Mouse (Mus musculus) layer of hippocampus, adult 8-10 months (tissue): ENCODE measurements around the gene Tor1aip1. TPM values are rescaled to one million over a fixed set of nuclear protein-coding genes. Genes with fewer than 3 reads are reported as not detected.
A peak's percentile ranks its signal among the peaks of the same experiment; 100 is the strongest.

Experiments used
- DNase-seq, 2 experiments: peaks; one replicate each; pipeline ENCODE4 v3.0.0; 2022; ENCODE audit warnings: low spot score in 2 of 2
- total RNA-seq, 4 experiments: library from RNA; stranded (reverse); gene quantifications; 2 replicates each; pipeline ENCODE4 v1.2.4; 2022

The Tor1aip1 gene
- total RNA-seq, 4 experiments from 2014 or later, result 34.9 to 40.8 (median 37.5) TPM

DNA sequence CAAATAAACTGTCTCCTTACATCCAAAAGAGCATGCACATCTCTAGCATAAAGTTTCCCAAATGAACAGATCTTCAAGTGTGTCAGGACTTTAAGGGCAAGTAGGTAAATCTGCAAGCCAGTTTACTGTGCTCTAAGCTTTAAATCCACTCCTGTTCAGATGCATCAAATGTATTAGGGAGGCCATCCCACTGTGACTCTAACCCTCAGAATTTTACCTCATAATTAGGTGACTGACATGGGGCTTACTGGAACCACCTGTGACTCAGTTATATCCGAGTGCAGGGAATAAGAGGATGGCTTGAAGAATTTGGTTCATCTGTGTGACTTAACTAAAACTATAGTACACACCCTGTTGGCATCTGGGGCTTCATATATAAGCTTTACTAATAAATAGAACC is 1.6 kb downstream of the Tor1aip1 start:
- no peak for DNase-seq

DNA sequence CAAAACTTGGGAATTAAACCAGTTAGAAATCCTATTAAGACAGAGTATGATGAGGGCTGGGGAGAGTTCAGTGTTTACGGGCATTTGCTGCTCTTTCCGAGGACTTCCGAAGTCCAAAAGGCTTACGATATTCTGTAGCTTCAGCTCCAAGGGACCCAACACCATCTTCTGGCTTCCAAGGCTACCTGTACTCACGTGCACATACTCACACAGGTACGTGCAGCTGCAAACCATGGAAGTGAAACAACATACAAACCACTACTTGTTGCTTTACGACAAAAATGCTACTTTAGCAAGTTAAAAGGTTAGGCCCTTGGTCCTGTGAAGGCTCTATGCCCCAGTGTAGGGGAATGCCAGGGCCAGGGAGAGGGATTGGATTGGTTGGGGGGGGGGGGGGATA is 2.4 kb downstream of the Tor1aip1 start:
- no peak for DNase-seq

DNA sequence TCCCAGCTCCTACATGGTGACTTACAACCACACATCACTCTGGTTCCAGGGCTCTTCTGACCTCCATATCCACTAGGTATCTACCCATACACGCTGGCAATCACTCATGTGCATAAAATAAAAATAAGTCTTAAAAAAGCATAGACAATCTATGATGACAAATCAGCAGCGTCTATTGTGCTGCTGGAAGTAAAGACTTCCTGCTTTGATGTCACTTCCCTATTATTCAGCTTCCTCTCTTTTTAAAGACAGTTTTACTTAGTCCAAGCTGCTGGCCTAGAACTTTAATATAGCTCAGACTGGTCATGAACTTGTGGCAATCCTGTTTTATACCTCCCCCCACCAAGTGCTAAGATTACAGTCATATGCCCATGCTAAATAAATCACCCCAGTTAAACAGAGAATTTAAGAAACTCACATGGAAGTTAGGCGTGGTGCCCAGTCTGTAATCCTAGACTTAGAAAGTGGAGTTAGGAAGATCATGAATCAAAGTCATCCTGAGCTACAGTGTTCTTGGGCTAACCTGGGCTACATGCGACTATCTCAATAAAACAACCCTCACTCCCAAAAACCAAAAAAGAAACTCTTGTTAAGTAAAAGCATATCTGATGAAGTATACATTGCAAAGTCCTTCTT is 7.8 kb downstream of the Tor1aip1 start:
- DNase-seq, result no peak

DNA sequence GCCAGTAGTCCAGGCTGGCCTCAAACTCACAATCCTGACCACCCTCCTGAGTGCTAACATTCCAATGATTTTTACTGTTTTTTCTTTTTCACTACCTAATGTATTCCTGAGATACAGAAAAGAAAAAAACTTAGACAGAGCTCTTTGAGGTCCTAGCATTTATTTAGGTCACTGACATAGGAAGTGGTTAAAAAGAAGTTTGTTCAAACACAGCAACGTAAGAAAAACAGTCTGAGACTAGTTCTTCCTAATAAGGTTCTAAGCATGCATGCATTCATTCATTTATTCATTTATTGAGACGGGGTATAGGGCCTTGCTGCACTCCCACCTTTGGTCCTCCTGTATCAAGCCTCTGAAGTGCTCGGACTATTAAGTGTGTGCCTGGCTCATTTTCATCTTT is 8.4 kb downstream of the Tor1aip1 start:
- no peak for DNase-seq

DNA sequence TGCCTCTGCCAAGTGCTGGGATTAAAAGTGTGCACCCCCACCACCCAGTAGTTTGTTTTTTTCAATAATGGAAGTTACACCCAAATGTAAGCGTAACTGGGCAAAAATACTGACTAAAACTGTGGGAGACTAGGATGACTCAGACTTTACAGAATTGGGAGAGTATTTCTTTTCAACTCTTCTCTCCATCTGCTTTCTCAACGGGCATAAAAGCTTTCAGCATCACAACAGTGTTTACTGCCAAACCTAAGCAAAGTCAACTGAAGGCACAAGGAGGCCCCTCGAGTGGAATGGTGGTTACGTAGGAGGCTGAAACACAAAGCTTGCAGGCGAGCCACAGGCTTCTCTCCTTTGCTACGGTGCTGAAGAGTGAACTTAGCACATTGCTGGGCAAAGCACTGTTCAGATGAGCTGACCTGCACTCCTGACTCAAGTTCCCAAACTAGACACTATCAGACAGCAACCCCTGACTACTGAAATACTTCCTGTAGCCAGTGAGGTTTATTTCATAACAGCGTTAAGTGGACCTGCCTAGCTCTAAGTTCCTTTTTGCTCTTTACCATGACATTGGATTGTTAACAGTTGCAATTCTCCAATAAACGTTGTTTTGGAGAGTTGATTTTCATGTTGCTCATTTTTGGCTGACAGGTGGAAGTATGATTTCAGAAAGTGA is 11.3 kb downstream of the Tor1aip1 start:
- no peak for DNase-seq

DNA sequence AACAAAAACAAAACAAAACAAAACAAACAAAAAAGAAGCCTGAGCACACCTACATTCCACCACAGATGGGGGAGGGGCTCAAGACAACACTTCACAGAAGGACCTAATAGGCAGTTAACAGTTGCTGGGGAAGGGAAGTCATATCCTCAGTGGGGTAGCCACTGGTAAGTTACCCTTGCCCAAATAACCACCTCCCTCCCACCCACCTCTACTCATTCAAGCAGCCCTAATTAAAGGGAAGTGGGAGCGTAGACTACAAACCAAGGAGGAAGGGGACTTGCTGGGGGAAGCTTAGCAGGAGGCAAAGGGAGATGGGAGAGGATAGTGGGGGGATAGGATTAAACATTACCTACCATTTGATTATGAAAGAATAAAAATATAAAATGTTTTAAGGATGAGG is 15.9 kb downstream of the Tor1aip1 start:
- no peak for DNase-seq

DNA sequence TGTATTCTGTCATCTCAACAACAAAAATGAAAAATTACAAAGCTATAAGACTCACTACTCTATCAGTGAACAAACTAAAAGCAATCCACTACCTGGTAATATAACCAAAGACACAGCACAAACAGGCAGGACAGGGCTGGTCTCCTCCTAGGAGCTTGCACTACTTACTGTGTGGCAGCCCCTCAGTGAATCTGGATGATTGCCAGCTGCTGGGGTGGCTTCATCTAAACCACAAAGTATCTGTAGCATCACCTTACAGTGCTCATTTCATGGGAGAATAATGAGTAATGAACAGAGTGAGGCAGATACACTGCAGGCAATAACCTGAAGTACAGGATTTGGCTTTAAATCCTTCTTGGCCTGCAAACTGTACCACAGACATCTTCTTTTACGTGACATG is 16.5 kb downstream of the Tor1aip1 start:
- no peak for DNase-seq

DNA sequence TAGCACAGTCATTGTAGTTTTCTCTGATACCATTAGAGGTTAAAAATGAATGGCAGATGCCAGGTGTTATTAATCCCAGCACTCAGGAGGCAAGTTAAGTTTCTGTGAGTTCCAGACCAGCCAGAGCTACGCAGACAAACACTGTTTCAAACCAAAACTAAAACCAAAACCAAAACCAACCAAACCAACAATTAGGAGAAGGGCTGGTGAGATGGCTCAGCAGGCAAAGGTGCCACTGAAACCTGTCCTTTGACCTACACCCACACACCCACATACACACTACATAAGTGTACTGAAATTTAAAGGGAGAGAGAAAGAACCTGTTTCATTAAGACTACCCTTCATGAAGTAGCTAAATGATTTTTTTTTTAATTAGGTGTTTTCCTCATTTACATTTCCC is 27.3 kb downstream of the Tor1aip1 start:
- no peak for DNase-seq

DNA sequence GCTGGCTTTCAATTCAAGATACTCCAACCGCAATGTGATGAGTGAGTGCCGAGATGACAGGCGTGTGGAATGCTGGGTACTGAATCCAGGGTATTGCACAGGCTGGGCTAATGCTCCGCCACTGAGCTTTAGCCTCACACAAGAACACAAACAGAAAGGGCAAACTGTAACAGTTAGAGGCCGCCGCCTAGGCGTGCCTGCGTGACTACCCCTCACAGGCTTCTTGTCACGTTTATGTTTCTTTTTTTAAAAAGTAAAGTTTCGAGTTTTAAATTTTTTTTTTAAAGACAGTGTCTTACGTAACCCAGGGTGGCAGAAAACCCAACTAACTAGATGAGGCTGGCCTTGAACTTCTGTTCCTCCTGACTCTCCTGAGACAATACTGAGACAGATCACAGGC is 30.4 kb downstream of the Tor1aip1 start:
- DNase-seq, result no peak

DNA sequence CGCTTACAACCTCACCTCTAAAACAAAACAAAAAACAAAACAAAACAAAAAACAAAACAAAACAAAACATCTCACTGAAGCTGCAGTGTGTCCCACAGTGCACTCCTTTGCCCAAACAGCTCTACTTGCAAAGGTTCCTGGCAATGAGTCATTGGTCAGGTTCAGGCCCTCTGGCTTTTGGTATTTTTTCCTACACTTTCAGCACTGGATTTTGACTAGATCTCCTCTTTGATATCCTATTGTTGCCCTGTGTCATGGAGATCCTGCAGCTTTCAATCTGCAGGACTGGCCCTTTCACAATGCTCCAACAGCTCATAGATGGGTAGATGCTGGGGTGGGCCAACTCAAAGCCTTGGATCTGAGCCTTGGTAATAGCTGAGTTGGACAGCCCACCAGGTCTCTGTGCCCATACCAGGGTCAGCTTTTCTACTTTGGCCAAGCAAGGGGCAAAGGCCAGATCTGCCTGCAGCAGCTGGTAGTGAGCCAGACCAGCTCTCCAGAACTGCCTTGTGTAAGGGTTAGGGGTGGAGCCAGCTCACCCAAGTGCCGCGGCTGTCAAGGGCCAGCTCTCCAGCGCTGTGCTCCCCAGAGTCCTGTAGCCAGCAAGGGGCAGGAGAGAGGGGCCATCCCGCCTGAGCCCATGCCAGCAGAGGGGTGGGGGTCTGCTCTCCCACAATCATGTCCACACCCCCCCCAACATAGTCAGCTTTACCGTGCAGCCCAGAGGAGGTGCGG is 32.9 kb downstream of the Tor1aip1 start:
- DNase-seq, result no peak

DNA sequence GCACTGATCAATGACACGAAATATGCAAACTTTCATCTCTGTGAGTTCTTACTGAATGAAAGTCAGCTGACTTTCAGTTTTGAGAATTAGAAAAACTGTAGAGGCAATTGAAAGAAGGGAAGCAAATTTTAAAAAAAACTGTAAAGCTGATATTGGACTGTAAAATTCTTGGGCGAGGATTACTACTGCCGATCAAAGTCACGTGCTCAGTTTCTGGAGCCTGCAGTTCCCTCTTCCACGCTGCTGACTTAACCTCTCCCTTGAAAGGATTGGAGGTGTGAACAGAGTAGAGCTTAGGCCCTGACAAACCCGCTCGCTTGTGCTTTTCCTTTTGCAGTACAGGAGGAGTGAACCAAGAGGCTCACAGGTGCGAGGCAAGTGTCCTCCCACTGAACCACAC is 33.9 kb downstream of the Tor1aip1 start:
- DNase-seq, result no peak

DNA sequence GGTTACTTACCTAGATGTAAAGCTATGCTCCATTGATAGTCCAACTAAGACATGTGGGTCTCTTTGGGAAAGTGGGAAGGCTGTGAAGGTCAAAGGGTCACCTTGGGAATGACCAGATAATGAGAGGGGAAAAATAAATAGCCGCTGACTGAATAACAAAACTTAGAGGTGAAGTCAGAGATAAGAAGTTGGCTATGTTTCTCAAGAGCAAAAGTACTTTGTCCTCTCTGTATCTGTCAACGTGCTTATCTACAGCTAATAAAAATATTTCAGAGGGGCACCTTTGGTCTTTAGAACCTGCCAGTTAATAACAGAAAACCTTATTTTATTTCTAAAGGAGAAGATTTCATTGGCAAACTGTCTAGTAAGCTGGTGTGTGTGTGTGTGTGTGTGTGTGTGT is 40.7 kb downstream of the Tor1aip1 start:
- no peak for DNase-seq

DNA sequence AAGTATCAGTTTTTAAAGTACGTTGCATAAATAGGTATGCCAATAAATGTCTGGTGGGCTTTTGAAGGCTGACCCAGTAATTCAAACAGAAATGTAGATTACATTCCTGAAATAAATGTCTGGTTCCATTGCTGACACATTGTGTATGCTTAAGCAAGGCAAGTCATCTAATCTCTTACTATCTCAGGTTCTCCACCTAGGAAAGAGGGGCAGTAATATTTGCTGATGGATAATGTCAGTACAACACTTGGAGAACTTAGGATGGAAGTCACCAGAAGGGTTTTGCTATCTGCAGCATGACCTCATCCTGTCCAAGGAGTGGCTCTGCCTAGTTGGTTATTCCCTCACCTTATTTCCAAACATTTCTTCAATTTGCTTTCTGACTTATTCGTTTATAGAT is 41.8 kb downstream of the Tor1aip1 start:
- no peak for DNase-seq

DNA sequence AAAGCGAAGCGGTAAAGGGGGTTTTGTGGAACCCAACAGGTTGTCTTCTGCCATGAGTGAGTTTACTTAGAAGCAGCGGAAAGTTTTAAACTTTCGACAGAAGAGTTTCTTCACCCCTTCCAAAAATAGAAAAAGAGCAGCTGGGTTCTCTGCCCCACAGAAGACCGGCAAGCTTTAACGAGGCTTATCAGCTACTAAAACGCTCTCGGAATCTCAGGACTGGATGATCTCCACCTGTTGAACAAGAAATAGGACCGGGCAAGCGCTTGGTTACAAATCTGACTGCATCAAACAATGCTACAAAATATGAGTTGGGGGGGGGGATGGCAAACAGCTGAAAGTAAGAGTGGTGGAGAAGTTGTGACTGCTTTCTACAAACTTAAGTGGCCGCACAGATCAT is 45.9 kb downstream of the Tor1aip1 start:
- DNase-seq, result no peak

DNA sequence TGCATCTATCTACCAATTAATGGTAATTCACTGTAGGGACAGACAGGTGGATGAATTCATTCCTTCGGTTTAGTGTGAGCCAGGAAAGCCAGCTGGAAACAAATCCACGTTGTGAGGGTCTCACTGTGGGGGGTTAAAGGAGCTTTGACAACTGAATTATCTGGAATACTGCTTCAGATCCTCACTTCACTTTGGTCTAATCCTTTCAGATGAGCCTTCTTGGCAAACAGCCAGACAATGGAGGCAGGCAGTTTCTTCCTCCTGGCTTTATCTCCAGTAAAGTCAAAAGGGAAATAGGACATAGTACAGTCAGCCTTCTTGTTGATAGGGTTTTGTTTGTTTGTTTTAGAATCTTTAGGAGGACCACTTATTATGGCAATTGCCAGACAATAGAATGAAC is 46.9 kb downstream of the Tor1aip1 start:
- DNase-seq, result no peak

DNA sequence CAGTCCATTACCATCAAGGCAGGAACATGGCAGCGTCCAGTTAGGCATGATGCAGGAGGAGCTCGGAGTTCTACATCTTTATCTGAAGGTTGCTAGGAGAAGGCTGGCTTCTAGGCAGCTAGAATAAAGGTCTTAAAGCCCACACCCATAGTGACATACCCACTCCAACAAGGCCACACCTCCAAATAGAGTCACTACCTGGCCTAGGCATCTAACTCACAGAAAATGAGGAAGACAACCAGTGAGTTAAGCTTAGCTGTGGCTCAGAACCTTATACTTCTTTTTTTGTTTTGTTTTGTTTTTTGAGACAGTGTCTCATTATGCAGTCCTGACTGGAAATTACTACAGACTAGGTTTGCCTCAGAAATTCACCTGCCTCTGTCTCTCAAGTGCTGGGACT is 48.7 kb downstream of the Tor1aip1 start:
- no peak for DNase-seq

DNA sequence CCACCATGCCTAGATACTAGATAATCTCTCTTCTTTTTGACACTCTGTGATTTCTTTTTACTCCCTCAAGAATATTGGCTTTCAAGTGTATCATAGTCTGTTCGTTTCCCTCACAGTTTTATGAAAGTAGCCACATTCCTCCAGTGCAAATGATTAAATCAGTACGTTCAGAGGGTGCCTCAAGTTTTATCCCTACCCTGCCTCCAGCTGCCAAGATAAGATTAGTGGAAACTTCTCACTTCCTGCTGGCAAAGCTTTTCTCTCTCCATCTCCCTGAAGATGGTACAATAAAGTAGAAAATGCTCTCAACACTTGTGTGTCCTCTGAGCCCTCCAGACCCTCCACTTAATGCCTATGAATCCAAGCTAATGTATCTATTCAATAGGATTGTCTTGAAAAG is 61.3 kb downstream of the Tor1aip1 start:
- no peak for DNase-seq

DNA sequence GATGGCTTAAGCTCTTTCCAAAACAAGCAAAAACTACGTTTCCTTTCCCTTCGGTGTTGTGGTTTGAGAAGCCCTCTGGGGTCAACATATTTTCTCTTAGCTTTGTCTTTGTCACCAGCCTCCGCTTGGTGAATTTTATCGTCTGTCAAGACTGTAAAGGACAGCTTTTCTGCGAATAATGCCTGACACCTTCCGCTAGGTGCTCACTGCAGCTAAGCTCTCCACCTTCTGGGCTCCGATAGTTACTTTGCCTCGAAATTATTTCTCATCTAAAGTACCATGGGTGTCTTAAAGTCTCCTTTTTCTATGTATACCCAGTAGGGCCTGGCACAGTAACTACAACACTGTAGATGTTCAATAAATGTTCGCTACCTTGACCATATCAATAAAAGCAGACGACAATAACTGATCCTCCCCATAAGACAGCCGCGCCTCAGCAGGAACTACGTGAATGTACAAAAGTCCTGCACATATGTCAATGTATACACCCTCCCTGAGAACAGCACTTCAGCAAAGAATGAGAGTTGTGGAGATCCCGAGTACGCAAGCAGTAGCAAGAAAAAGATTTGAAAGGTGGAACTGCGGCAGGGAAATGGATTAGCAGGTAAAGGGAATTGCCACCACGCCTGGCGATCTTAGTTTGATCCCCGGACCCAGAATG is 62.4 kb downstream of the Tor1aip1 start:
- peak; percentile 8 to 19 for DNase-seq

DNA sequence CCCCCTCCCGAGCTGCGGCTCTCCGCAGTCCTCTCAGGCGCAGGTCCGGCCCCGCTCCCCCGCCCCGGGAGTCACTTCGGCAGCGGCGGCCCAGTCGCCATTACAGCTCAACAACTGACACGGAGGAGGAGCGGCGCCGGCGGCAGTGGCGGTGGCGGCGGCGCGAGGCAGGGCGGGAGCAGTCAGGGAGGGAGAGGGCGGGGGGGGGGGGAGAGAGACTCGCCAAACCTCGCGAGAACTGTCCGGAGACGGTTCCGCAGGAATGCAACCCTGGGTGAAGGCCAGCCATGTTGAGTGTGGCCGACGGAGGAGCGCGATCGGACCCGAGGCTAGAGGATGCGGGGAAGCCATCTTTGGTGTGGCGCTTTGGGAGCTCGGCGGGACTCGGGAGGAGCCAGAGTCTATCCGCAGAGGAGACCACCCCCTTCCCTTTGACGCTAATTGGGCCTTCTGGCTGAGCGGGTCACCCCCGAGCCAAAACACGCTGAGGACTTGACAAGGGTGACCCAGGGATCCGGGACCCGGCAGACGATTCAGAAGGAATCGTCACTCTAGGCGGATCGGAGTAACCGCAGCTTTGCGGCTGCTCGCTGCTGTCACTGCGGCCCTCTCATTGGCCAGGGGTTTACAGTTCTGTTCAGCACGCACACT is 63.1 kb downstream of the Tor1aip1 start, which contains the start of gene Cep350:
Gene Cep350, minus strand, starts transcription at position 188 of the 651 bp plus-strand sequence.
- DNase-seq, result peak; percentile 96 to 97

DNA sequence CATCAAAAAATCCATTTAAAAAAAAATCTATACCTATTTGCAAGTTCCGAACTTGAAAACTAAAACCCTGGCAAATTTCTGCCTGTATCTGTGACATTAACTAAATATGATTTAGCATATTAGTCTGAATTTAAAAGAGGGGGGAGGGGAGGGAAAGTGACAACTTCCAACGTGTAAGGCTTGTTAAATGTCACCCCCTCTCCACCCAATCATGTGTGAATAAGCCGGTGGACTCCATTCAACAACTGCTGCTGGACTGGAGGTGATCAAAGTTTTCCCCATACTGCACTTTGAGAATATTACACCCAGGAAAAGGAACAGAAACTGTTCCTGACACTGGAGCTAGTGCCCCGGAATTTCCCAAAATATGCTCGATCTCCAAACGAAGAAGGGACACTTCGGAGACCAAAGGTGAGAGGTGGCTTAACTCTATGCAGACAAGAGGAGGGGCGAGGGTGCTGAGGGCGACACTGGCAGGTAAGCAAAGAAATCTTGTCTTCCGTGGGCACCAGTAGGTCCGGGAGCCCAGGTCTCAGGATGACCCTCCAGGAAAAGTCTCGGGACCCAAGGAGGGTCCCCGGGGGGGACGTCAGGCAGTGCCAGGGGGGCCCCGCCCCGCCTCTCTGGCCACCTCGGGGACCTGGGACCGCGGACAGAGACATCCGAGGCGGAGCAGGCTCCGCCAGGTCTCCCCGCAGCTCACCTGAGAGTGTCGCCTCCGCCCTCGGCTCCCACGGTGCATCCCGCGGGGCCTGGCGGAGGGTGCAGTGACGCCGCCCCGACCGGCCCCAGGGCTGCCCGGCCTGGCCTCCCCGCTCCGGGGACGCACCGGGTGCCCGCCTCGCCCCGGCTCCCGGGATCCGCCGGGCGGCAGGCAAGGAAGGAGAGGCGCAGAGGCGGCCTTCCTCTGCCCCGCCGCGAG is 63.9 kb downstream of the Tor1aip1 start:
- no peak for DNase-seq
